ENCODE assay signal across 8 mouse cellular contexts in genomic region chr11:44620694-44621446, GRCm38 (mm10). TPM values are rescaled to one million over a fixed set of nuclear protein-coding genes. Genes with fewer than 3 reads are reported as not detected.
DNase-seq lines count a peak whose midpoint lies in the region; ATAC-seq and TF ChIP-seq lines count a peak whose summit lies in the region.

No protein-coding gene starts in this region.

- peak overlapping the region; percentile 82 for H3K4me2 ChIP-seq in limb, embryonic 12.5 days

- no peaks in the 10 kb centered on the region for H3K36me3 ChIP-seq in ES-Bruce4 (ENCODE audit: control insufficient read depth, insufficient read depth, low read length, poor library complexity, severe bottlenecking)
- H3K36me3 ChIP-seq in limb, embryonic 12.5 days: peaks cover 24% of the 10 kb centered on the region; the same call in 1 of the 2 replicates

- H3K9me3 ChIP-seq in ES-Bruce4 (replicated peaks; ENCODE audit: control insufficient read depth, insufficient read depth, low read length, poor library complexity, severe bottlenecking): no peaks in the 10 kb centered on the region
- no peaks in the 10 kb centered on the region for H3K9me3 ChIP-seq in limb, embryonic 12.5 days

- TF ChIP-seq EP300 in ES-Bruce4 (IDR thresholded peaks at IDR 0.05; ENCODE audit: insufficient read depth, low read depth, low read length): no peak

- no peak overlapping the region for H3K4me3 ChIP-seq in ES-Bruce4 (ENCODE audit: low read depth, low read length)
- H3K4me3 ChIP-seq in limb, embryonic 12.5 days (replicated peaks): peak overlapping the region; percentile 76

- no peak for TF ChIP-seq POLR2A in ES-Bruce4 (IDR thresholded peaks at IDR 0.05; ENCODE audit: insufficient read depth, low read length)

- DNase-seq in cerebellum, adult 11 months: peak; percentile 35
- no peak for DNase-seq in cerebellum, adult 8-10 months
- DNase-seq in gastrocnemius, postnatal 25 days: peak; percentile 29
- no peak for DNase-seq in left cerebral cortex, postnatal 4 days
- no peak for DNase-seq in lung, postnatal 14 days

- H3K9ac ChIP-seq in ES-Bruce4 (ENCODE audit: low read depth, poor library complexity, severe bottlenecking): 0 out of 2 replicates have a peak overlapping the region, but pooled peaks have one; percentile 16
- H3K9ac ChIP-seq in limb, embryonic 12.5 days (replicated peaks): peak overlapping the region; percentile 96

- H3K4me1 ChIP-seq in ES-Bruce4 (ENCODE audit: control insufficient read depth, insufficient read depth, low read length): no peaks in the 10 kb centered on the region
- H3K4me1 ChIP-seq in limb, embryonic 12.5 days (replicated peaks): peaks cover 42% of the 10 kb centered on the region

- intact Hi-C loops in left cerebral cortex, postnatal 4 days (cut with DNase I): no loop called here

- no peak for TF ChIP-seq CTCF in ES-Bruce4 (IDR thresholded peaks at IDR 0.05; ENCODE audit: low read depth, low read length)

- peaks cover 13% of the 10 kb centered on the region for H3K27me3 ChIP-seq in ES-Bruce4 (ENCODE audit: control insufficient read depth, insufficient read depth, low read length, poor library complexity, severe bottlenecking)
- peaks cover 36% of the 10 kb centered on the region for H3K27me3 ChIP-seq in limb, embryonic 12.5 days

- WGBS in limb, embryonic 12.5 days: 26% methylated on average over 18 of the region's 19 CpGs

- ATAC-seq in limb, embryonic 12.5 days (ENCODE audit: insufficient number of reproducible peaks, insufficient read depth, low FRiP score, low TSS enrichment, low read depth): no peak
- ATAC-seq in megakaryocyte-erythroid progenitor cell, adult 5-6 weeks (replicated peaks; ENCODE audit: low FRiP score, low TSS enrichment, poor library complexity, severe bottlenecking): no peak

- H3K27ac ChIP-seq in ES-Bruce4 (ENCODE audit: insufficient read depth, low read length): no peak overlapping the region
- H3K27ac ChIP-seq in limb, embryonic 12.5 days: peak overlapping the region; percentile 98

RNA-seq across cellular contexts. Expression of gene Ebf1, which starts 3.8 kb away (rescaled TPM):
- 0.93 and 2.3 TPM in 2 replicates for polyA plus RNA-seq in ES-Bruce4 (2011; ENCODE audit: insufficient read depth, insufficient read length, low read depth, missing spikeins)
- total RNA-seq in gastrocnemius, postnatal 25 days (2021): 10 to 100 TPM in 1 of 2 experiments, 1 to 10 TPM in 1; 9.3 to 14.0 TPM
- polyA plus RNA-seq in limb, embryonic 12.5 days (2016; fragmentation: Nextera tagmentation; extraction: Ambion mirVana): 93.3 and 95.7 TPM in 2 replicates
- 4.0 and 26.9 TPM in 2 replicates for total RNA-seq in megakaryocyte-erythroid progenitor cell, adult 5-6 weeks (2014; fragmentation: Nextera tagmentation)
- total RNA-seq in megakaryocyte-erythroid progenitor cell, adult 5-6 weeks (2017): 2.9 TPM in 1 of 2 replicates, not detected in the other
- 1 to 10 TPM; 5.9 to 6.7 TPM for total RNA-seq in left cerebral cortex, postnatal 4 days (2021)

Comparison
In these comparisons a context has a peak if more than half of its experiments do, and no peak if none do; other contexts are left out.
1. DNase-seq: peak in cerebellum, adult 11 months (single experiment) and gastrocnemius, postnatal 25 days (single experiment); none in cerebellum, adult 8-10 months (single experiment), left cerebral cortex, postnatal 4 days (single experiment) and lung, postnatal 14 days (single experiment).